Mouse (Mus musculus): ENCODE results near the gene Pdzph1. TPM values are rescaled to one million over a fixed set of nuclear protein-coding genes. Genes with fewer than 3 reads are reported as not detected.

Gene Pdzph1
- total RNA-seq (2023) = not detected

GRCm38 (mm10) chr17:58991275-58991674 is at the start of gene Pdzph1:
Pdzph1 (minus strand) TSS chr17:58991375.

GRCm38 (mm10) chr17:59013091-59013459 is 21.9 kb upstream of the Pdzph1 start, which contains the start of gene Nudt12:
Nudt12 (minus strand) TSS chr17:59013372.

Other genes starting within 250 kb of the Pdzph1 start
- 0.97 TPM for gene Nudt12, start 22.0 kb upstream of the Pdzph1 start, total RNA-seq (2023)